Mouse (Mus musculus) left cerebral cortex, adult 11 months (tissue): Measurements from ENCODE around the gene Plpp3.

Source experiments
- DNase-seq: peaks from one replicate; pipeline ENCODE4 v3.0.0; 2022; ENCODE audit warnings: low spot score

The Plpp3 gene

GRCm38 (mm10) chr4:105190826-105191225, 33.7 kb downstream of the Plpp3 start:
- DNase-seq, result no peak

GRCm38 (mm10) chr4:105191550-105191949, 34.4 kb downstream of the Plpp3 start:
- no peak for DNase-seq

- no peak for DNase-seq
These were observed 35.5 kb downstream of the Plpp3 start for GRCm38 (mm10) chr4:105192665-105193064.

- no peak for DNase-seq
These were observed 38.1 kb downstream of the Plpp3 start for GRCm38 (mm10) chr4:105195256-105195655.

GRCm38 (mm10) chr4:105196099-105196498, 39.0 kb downstream of the Plpp3 start:
- no peak for DNase-seq

GRCm38 (mm10) chr4:105196993-105197765, 40.0 kb downstream of the Plpp3 start:
- no peak for DNase-seq

- DNase-seq, result no peak
These were observed 41.5 kb downstream of the Plpp3 start for GRCm38 (mm10) chr4:105198696-105199095.

GRCm38 (mm10) chr4:105199345-105199744, 42.2 kb downstream of the Plpp3 start:
- no peak for DNase-seq

GRCm38 (mm10) chr4:105200624-105201524, 43.7 kb downstream of the Plpp3 start:
- no peak for DNase-seq

- no peak for DNase-seq
These were observed 45.3 kb downstream of the Plpp3 start for GRCm38 (mm10) chr4:105202439-105202838.

- DNase-seq, result no peak
These were observed 46.2 kb downstream of the Plpp3 start for GRCm38 (mm10) chr4:105203303-105203761.

- DNase-seq, result no peak
These were observed 46.9 kb downstream of the Plpp3 start for GRCm38 (mm10) chr4:105204071-105204470.

GRCm38 (mm10) chr4:105205045-105205851, 48.1 kb downstream of the Plpp3 start:
- no peak for DNase-seq

GRCm38 (mm10) chr4:105206102-105206501, 49.0 kb downstream of the Plpp3 start:
- DNase-seq, result no peak

- no peak for DNase-seq
These were observed 49.8 kb downstream of the Plpp3 start for GRCm38 (mm10) chr4:105206995-105207394.

GRCm38 (mm10) chr4:105207641-105208040, 50.5 kb downstream of the Plpp3 start:
- DNase-seq, result no peak

- DNase-seq, result no peak
These were observed 51.8 kb downstream of the Plpp3 start for GRCm38 (mm10) chr4:105208977-105209376.

- DNase-seq, result no peak
These were observed 56.2 kb downstream of the Plpp3 start for GRCm38 (mm10) chr4:105213314-105213713.

GRCm38 (mm10) chr4:105214438-105214837, 57.3 kb downstream of the Plpp3 start:
- DNase-seq, result no peak

- no peak for DNase-seq
These were observed 58.7 kb downstream of the Plpp3 start for GRCm38 (mm10) chr4:105215726-105216410.

GRCm38 (mm10) chr4:105218202-105218601, 61.1 kb downstream of the Plpp3 start:
- no peak for DNase-seq
